Mouse (Mus musculus) lung, postnatal 25 days (tissue): ENCODE results near the gene Cygb.
"Not testable (repeated sequence)": the region's sequence is repeated elsewhere in the genome, so short reads cannot be mapped to it uniquely, and the experiment has no call there.

Source experiments
- DNase-seq: peaks from one replicate; pipeline ENCODE4 v3.0.0; 2022; ENCODE audit warnings: low spot score

Cygb gene

GRCm38 (mm10) chr11:116636607-116637006 lies 17.5 kb downstream of the Cygb start:
- DNase-seq: not testable (repeated sequence)

- no peak for DNase-seq
These were observed 21.2 kb downstream of the Cygb start for GRCm38 (mm10) chr11:116632962-116633361.

GRCm38 (mm10) chr11:116630171-116630965 lies 23.7 kb downstream of the Cygb start:
- DNase-seq: no peak

- no peak for DNase-seq
These were observed 24.6 kb downstream of the Cygb start for GRCm38 (mm10) chr11:116629472-116629871.

- DNase-seq: peak; percentile 91
These were observed 25.4 kb downstream of the Cygb start for GRCm38 (mm10) chr11:116628712-116629111.

GRCm38 (mm10) chr11:116627072-116628020 lies 26.8 kb downstream of the Cygb start:
- DNase-seq: no peak

GRCm38 (mm10) chr11:116626299-116627071 lies 27.6 kb downstream of the Cygb start, which contains the start of gene Rhbdf2:
Rhbdf2 (minus strand) TSS chr11:116627019.
- DNase-seq: no peak

- no peak for DNase-seq
These were observed 28.8 kb downstream of the Cygb start for GRCm38 (mm10) chr11:116625081-116626000.

GRCm38 (mm10) chr11:116624131-116624832 lies 29.8 kb downstream of the Cygb start:
- peak; percentile 87 for DNase-seq

- DNase-seq: no peak
These were observed 30.6 kb downstream of the Cygb start for GRCm38 (mm10) chr11:116623281-116624124.

- DNase-seq: peak; percentile 95
These were observed 32.8 kb downstream of the Cygb start for GRCm38 (mm10) chr11:116621258-116621704.

GRCm38 (mm10) chr11:116620559-116621253 lies 33.4 kb downstream of the Cygb start:
- no peak for DNase-seq

GRCm38 (mm10) chr11:116620073-116620472 lies 34.0 kb downstream of the Cygb start:
- DNase-seq: peak; percentile 84

GRCm38 (mm10) chr11:116619561-116619960 lies 34.6 kb downstream of the Cygb start:
- no peak for DNase-seq

- DNase-seq: peak; percentile 79
These were observed 35.0 kb downstream of the Cygb start for GRCm38 (mm10) chr11:116619156-116619555.

- DNase-seq: no peak
These were observed 35.4 kb downstream of the Cygb start for GRCm38 (mm10) chr11:116618666-116619065.

GRCm38 (mm10) chr11:116617641-116618040 lies 36.5 kb downstream of the Cygb start:
- DNase-seq: peak; percentile 73

- DNase-seq: no peak
These were observed 37.5 kb downstream of the Cygb start for GRCm38 (mm10) chr11:116616438-116617118.
